Mouse (Mus musculus): ENCODE measurements at regions not wholly inside any gene's neighbourhood (a gene's known extent, or its start where the extent isn't known, plus 50 kb on each side); places are given as distances from the start of the nearest gene placed in this dataset.
A peak's percentile ranks its signal among the peaks of the same experiment; 100 is the strongest.

DNA sequence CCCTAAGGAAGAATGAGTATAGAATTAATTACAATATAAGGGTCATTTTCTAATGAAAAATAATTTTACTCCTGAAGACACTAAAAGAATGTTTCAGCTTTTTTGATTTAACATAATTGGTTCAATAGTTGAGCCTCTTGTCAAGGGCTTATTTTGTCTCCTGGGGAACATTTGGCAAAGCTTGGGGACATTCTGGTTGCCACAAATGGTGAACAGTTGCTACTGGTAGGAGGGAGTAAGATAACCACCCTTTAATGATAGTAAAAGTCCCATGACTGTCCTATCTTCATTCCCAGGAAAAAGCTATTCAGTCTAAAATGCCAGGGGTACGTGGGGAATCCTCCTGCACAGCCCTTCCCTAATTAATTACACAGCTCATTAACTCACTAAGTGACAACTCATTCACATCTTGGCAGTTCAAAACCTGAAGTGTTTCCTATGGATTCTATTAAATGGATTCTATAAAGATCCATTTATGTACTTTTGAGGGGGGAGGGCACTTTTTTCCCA is 217.3 kb upstream of the Sox9 start:
- DNase-seq (ENCODE audit: low read depth, low spot score), result no peak

DNA sequence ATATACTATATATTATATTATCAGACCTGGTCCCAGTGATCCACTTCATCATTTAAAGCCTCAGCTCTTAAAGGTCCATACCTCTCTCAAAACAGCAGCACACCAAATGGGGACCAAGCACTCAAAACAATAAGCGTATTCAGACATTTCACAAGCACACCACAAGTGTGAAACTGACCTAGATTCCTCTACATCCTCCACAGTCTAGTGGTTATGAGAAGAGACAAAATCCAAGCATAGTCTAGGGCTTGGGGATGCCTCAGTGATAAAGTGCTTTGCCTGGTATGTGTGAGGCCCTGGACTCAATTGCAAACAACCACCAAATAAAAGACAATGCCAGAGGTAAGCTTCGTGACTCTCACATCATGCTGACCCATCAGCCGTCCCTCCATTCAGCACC is 216.0 kb upstream of the Sox9 start:
- no peak for DNase-seq (ENCODE audit: low read depth, low spot score)

DNA sequence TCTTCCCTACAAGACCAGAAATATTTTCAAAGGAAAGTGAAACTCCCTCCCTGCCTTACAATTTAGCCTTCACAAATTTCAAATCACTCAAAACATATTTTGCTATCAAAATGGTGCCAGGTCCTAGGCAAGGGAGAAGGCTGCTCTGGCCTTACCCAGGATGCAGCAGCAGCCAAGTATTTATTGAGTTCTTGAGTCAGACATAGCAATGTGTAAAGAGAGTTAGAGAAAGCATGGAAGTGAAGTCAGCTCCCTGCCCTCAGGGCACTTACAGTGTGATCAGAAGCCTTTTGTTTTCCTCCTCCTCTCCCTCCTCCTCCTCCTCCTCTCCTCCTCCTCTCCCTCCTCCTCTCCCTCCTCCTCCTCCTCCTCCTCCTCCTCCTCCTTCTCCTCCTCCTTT is 194.6 kb upstream of the Sox9 start:
- DNase-seq (ENCODE audit: low read depth, low spot score), result peak; percentile 61

DNA sequence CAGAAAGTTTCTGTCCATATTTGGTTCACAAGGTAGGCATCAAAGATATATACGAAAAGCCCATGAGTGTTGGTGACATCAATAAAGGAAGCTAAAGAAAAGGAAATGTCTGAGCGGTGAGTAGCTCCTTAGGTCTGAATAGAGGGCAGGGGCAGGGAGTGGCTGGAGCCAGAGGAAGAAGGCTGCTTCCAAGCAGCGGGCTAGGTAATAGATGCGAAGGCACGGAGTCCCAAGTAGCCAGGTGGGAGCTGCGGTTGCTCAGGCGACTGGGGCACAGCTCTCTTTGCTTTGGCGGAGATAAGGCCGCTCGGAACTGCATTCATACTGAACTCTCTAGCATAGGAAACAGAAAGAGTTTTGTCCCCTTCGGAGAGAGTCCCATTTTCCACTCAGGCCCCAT is 193.9 kb upstream of the Sox9 start:
- no peak for DNase-seq (ENCODE audit: low read depth, low spot score)

DNA sequence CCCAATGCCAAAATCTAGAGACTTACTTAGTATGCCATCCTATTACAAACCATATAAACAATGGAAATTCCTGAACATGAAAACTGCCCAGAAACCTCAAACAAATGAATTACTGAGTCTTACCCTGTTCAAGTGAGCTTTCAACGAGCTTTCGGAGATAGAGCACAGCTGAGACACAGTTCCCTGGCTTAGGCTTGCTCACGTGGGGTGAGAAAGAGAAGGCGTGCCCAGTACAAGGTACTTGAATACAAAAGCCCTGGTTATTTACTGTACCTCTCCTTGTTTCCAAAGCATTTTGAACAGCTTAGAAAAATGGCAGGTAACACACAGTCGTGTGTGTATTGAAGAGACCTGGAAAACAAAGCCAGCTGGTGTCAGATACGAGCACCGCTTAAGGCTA is 191.8 kb upstream of the Sox9 start:
- DNase-seq (ENCODE audit: low read depth, low spot score), result no peak

DNA sequence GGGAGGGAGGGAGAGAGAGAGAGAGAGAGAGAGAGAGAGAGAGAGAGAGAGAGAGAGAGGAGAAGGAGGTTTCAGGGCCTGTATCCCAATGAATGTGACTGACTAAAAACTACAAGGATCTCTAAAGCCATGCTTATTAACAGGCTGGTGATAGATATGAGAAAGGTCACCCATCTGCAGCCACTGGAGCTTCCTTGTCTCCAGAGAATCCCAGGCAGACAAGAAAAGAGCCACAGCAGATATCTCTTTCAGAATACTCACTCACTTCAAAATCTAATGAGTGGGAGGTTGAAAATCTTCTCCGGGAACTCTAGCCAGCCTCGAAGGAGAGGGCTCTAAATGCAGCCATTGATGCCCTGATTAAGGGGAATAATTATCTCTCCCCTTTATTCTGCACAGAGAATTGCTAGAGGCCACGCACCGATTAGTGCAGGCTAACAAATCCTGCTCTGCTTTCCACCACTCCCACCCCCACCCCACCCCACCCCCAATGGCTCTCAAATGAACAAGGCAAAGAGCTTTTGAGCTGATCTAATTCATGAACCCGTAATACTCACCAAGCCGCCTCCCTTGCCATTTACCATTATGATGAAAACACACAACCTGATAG is 189.5 kb upstream of the Sox9 start:
- no peak for DNase-seq (ENCODE audit: low read depth, low spot score)

DNA sequence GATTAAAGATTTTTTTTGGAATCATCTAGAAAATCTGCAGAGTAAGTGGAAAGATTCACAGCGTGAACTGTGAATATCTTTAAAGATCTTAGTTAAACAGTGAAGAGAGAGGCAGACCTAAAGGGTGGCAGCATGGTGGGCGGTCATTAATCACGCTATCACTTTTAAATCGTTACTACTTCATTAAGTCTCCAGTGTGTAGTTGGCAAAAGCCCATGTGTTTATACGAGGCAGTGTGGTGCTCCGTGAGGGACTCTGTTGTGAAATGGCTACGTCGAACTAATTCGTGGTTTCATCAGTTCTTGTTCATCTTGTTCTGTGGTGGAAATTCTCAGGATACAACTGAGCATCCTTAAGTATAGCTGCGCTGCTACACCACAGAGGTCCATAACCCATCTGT is 188.2 kb upstream of the Sox9 start:
- DNase-seq (ENCODE audit: low read depth, low spot score), result no peak

DNA sequence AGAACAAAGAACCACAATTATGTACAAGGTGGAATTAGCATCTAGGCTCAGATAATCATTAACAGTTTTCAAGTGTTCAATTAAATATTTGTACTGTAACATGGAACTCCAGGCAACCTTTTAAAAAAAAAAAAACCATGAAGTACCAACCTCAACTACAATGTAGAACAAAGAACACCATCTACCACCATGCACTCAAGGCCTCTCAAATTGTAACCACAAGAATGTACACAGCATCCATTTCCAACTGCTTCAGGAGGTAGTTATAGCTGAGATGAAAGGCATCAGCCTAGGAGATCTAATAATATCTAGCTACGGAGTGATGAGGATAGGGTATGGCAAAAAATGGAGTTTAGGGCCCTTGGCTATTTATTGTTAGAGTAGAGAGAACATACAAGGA is 174.7 kb upstream of the Sox9 start:
- no peak for DNase-seq (ENCODE audit: low read depth, low spot score)

DNA sequence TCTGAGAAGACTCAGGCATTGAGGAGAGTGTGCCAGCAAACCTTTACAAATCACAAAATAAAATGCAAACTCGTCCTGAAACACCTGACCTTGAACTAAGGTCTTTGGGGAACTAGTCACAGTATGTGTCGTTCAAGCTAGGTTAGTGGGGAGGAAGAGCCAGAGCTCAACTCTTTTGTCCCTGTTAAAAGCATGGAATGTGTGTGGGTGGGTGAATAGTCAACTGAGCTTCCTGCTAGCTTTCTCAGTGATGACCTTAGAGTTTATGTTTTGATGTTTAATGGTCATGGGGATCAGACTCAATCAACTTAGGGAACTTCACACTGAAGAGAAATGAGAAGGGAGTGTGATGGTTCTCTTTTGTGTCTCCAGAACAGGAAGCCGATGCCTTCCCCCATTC is 172.7 kb upstream of the Sox9 start:
- DNase-seq (ENCODE audit: low read depth, low spot score), result peak; percentile 37

DNA sequence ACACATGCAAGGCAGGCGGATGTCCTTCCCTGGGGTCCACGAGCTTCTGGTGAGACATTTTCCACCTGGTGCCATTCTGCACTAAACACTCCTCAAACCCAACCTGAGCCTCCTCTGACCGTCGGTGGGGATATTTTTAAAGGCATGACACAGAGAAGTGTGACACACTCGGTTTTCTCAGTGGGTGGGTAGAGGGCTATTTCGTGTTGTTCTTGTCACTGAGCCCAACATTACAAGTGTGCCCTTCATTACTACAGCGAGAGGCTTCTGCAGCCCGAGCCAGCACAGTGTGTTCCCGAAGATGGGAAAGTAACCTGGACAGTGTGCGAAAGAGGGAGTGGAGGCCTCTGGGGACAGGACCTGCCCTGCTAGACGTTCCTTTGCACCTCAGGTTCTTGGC is 171.0 kb upstream of the Sox9 start:
- DNase-seq (ENCODE audit: low read depth, low spot score), result no peak

DNA sequence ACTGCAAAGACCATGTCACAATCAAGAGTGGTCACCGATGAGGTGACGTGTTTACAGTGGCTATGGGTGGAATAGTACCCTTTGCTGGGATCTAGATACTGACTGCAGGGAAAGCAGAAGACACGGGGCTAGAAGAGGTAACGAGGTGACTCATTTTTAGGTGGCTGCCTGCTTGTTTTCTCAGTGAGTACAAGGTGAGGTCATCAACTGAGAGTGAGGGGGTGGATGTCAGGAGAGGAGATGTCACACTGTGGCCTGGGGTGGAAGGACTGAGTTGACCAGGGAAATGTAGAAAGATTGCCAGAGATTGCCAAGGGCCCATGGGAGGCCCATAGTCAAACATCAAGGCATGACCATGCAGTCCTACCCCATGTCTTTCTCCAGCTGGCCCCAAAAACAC is 166.4 kb upstream of the Sox9 start:
- peak; percentile 73 for DNase-seq (ENCODE audit: low read depth, low spot score)

DNA sequence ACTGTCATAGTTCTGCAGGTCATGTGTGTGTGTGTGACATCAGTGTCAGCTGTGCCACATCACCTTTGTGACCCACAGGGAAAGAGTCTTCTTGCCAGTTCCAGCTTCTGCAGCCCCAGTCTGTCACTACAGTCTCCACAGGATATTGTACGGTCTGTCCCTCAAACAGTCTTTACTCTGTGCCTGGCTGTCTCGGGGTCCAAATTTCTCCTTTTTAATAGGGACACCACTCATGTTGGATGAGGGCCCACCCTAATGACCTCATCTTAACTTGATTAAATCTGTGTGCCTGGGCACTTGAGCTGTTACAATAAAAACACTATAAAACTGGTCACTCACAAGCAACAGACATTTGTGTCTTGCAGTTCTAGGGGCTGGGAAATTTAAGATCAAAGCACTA is 165.1 kb upstream of the Sox9 start:
- no peak for DNase-seq (ENCODE audit: low read depth, low spot score)

DNA sequence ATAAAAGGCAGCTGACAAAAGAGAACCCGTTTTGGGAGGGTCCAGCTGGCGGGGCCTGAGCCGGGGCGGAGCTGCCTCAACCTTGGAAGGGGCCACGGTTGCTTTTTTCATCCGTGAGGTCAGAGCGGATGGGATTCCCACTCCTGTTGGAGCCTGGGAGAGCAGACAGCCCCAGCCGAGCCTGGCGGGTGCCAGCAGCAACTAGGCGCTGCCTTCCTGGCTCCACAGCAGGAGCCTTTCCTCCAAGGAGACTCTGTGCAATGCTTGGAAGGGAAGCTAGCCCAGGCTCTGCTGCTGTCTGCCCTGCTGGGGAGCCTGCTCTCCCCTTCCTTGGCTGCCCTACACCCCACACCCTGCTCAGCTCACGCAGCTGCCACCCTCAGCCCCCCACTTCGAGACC is 161.1 kb upstream of the Sox9 start:
- DNase-seq (ENCODE audit: low read depth, low spot score), result peak; percentile 81

DNA sequence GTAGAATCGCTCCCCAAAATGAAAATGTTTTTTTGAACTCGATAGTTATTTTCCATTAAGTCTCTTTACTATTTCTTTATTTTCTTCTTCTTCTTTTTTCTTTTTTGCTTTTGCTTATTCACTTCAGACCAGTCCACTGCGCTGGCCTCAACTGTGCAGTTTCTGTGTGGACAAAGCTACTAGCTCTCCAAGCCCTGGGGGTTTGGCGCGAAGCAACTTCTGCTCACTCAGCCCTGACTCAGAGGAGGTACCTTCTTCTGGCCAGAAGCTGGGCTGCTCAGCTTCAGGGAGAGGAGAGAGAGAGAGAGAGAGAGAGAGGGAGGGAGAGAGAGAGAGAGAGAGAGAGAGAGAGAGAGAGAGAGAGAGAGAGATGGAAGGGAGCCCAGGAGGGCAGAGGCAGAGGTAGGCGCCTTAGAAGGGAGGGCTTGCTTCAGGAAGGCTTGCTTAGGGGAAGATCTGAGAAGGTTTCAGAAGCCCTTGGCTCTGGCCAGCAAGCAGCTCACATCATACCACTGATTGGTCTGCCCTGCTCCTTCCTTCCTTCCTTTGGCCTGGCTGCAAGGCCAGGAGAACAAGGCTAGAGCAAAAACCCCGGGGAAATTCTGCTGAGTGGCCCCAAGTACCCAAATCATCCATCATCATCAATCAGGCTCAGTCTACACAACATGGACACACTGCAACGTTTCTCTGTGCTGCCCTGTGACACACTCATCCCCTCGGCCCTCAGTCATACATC is 160.5 kb upstream of the Sox9 start:
- DNase-seq (ENCODE audit: low read depth, low spot score), result peak; percentile 96

DNA sequence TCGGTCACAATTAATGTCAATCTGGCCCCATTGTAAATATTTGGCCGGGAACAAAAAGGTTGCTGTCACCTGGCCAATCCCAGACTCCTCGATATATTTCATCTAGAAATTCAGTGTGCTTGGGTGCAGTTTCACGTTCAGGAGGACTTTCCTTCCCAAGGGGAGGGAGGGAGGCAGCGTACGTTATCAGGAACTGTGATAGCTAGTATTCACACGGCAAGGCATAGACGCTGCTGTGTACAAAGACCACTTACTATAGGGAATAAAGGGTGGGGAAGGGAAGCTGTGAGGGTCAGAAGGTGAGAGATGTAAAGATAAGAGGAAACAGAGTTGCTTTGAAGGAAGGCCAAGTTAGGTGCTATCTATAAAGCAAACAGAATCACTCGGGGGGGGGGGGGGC is 132.7 kb upstream of the Sox9 start:
- no peak for DNase-seq (ENCODE audit: low read depth, low spot score)

DNA sequence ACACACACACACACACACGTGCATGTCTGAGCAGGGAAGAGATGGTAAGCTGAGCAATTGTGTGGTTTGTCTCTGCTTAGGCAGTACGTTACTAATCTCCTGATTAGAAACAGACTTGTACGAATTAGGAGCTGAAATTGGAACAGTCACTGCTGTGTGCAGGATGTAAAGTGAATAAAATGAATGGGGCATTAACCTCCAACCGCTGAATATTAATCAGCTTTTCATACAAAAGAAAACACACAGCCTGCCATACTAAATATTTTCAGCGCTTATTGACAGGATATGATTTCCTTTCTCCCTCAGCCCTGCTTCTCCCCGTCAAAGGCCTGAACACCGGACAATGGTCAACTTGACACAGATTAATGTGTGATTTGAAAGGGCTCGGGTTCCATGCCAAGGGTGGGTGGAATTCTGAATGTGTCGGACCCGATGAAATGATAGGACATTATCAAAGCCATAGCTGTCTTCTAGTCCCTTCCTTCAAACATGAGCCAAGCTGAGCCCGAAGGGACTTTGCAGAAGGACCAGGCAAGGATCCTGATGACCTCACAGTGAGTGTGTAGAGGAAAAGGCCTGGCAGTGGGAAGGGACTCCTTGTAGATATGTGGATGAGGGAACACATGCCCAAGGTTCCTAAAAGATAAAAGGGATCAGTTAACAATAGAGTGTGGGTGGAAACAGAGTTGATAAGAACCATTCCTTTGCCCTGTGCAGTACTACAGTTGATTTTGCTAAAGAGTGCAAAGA is 124.4 kb upstream of the Sox9 start:
- DNase-seq (ENCODE audit: low read depth, low spot score), result peak; percentile 24

DNA sequence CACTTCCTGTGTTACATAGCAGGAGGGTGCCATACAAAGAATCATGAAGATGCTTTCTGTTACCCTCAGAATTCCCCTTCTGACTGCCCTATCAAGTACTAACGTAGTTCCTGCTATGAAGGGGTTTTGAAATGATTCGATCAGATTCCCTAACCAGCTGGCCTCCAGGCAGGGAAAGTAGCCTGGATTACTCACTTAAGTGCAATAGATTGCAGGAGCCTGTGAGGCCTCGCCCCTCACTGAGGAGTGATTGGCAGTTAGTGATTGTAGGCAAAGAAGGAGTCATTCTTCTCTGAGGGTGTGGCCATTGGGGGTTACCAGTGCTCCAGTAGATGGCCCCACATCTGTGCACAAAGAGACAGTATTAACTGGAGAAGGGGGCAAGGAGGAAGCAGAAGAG is 122.1 kb upstream of the Sox9 start:
- DNase-seq (ENCODE audit: low read depth, low spot score), result peak; percentile 66

DNA sequence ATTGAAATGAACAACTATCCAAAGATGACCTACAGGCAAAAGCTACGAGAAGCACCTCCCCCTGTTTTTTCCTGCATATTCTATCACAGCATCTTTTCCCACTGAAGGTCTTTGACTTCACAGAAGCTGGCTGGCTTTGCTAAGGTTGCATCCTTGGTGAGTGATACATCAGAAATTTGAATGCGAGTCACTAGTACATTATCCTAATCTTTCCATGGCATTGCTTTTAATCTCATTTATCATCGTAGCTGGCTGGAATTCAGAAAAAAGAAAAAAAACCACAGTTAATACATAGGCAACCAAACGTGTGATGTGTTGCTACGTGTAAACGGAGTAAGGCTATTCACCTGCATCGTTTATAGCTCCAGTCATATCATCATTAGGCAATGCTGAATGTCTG is 120.6 kb upstream of the Sox9 start:
- peak; percentile 76 for DNase-seq (ENCODE audit: low read depth, low spot score)

DNA sequence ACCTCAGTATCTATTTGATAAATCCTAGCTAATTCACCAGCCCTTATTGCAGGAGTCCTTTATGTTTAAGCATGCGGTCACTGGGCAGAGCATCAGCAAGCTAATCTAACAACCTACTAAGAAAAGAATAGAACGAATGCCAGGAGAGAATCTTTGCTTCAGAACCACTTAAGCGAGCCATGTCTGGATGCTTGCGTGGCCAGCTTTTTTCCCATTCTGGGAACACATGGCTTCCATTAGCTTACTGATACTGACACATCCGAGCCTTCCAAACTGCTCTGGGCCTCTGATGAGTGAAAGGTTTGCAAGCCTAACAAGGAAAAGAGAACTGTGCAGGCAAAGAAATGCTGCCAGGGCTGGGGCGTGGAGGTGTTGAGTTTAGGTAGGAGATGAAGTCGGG is 114.7 kb upstream of the Sox9 start:
- DNase-seq (ENCODE audit: low read depth, low spot score), result no peak

DNA sequence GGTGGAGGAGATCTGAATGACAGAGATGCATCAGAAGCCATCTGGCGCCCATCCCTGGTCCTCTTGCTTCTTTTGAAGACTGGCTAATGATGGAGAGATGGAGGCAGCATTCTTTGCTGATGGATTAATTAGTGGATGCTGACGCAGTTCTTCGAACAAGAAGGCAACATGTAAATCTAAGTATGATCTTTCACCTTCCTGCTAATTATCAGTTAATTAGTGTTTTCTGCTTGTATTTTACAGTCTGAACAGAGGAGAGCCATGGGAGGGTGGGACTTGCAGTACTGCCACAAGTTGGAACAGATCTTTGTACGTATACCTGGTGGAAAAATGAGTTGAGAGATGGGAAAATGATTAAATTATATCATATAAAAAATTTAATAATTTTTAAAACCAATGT is 109.9 kb upstream of the Sox9 start:
- no peak for DNase-seq (ENCODE audit: low read depth, low spot score)

DNA sequence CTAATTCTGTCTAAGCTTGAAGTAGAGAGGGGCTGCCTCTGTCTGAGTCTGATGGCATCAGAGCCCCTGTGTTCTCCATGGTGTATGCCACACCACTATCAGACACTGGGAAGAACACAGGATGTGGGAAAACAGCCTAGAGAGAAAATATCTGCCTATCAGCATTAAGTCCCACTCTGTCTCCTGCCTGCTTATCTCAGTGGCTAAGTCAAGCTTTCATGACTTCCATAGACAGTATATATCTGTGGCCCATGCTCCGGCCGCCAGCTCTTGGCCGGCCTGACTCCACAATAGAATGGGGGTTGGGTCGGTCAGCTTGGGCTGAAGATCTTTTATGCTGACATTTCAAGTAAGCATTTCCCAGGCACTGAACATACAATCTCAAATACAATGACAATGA is 92.0 kb upstream of the Sox9 start:
- no peak for DNase-seq (ENCODE audit: low read depth, low spot score)

DNA sequence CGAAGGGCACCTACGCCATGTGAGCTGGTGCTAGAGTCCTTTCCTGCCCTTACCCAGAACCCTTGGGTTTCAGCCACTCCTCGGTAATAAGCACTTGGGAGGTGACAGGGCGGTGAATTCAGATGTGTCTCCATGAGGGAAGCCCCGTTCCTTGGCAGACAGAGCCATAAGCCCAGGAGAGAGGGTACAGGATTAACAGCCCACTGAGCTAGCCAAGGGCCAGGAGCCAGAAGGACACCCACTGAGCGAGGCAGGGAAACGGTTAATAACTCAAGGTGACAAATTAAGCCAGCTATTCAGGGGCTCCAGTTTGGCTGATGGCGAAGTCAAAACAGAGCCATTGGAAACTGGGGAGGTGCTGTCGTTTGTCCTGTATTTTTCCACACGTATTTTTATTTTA is 75.9 kb upstream of the Sox9 start:
- DNase-seq (ENCODE audit: low read depth, low spot score), result no peak

All from 3T3-L1 (cell line).